Mouse (Mus musculus) G1E (cell line): ENCODE results near the gene Dock8. TPM values are rescaled to one million over a fixed set of nuclear protein-coding genes. Genes with fewer than 3 reads are reported as not detected.

Source experiments
- ATAC-seq: 2 replicates; pipeline ENCODE4 v1.8.0; 2016; ENCODE audit warnings: mild to moderate bottlenecking; ENCODE audit not compliant: insufficient number of reproducible peaks, poor library complexity, low FRiP score, severe bottlenecking; ENCODE audit errors: extremely low read depth
- DNase-seq: peaks from one replicate; pipeline ENCODE4 v3.0.0; 2012; ENCODE audit warnings: low spot score
- H3K27me3 ChIP-seq: 2 replicates; pipeline ENCODE4 v1.6.1; 2012; ENCODE audit warnings: mild to moderate bottlenecking, low read length, inconsistent platforms; ENCODE audit not compliant: insufficient read depth
- H3K36me3 ChIP-seq: replicated peaks from 2 replicates; pipeline ENCODE3; 2012; ENCODE audit warnings: mild to moderate bottlenecking, inconsistent platforms
- H3K4me1 ChIP-seq: 2 replicates; pipeline ENCODE4 v1.6.1; 2012; ENCODE audit warnings: low read depth, low read length, inconsistent platforms, mixed read lengths; ENCODE audit not compliant: insufficient read depth
- H3K4me3 ChIP-seq: 2 replicates; pipeline ENCODE4 v1.5.1; 2012; ENCODE audit warnings: low read depth, mild to moderate bottlenecking, inconsistent platforms, low read length, moderate library complexity, mixed read lengths
- H3K9me3 ChIP-seq: replicated peaks from 2 replicates; pipeline ENCODE4 v1.6.1; 2012; ENCODE audit warnings: inconsistent platforms
- CTCF ChIP-seq: IDR thresholded peaks from 2 replicates; pipeline ENCODE4 v1.5.1; 2012; ENCODE audit warnings: low read depth, low read length, inconsistent platforms, mixed read lengths
- GATA1 ChIP-seq: IDR thresholded peaks from 2 replicates; pipeline ENCODE4 v1.6.1; 2012; ENCODE audit warnings: borderline replicate concordance, low read length, inconsistent platforms, mixed read lengths
- GATA2 ChIP-seq: IDR thresholded peaks from 2 replicates; pipeline ENCODE4 v1.6.1; 2012; ENCODE audit warnings: low read depth, low read length, inconsistent platforms, borderline replicate concordance
- POLR2AphosphoS5 ChIP-seq: IDR thresholded peaks from 2 replicates; pipeline ENCODE4 v1.6.1; 2012; ENCODE audit warnings: low read depth, low read length, inconsistent platforms; ENCODE audit not compliant: insufficient replicate concordance
- TAL1 ChIP-seq: conservative IDR thresholded peaks from 2 replicates; pipeline ENCODE4 v1.6.1; 2012; ENCODE audit warnings: low read depth, low read length, inconsistent platforms, mixed read lengths
- polyA plus RNA-seq: library from polyadenylated mRNA; stranded (reverse); fragments of >175 nt; gene quantifications from 2 replicates; pipeline ENCODE4 v1.2.3, GENCODE M21; 2012
- total RNA-seq, 2 experiments: library from RNA; stranded (forward) in 1 of 2; stranded (reverse) in 1 of 2; fragments of 200-1000 nt in 1 of 2; fragments of >200 nt in 1 of 2; fragmentation: Nextera tagmentation in 1 of 2; gene quantifications; 2 replicates each; pipeline ENCODE4 v1.2.3; 2014 to 2017

The Dock8 gene
- total RNA-seq (2014; fragmentation: Nextera tagmentation) (not detected in 2 replicates), total RNA-seq (2017) (0.16 and 0.17 TPM in 2 replicates), polyA plus RNA-seq (0.01 TPM in 2 replicates)

DNA sequence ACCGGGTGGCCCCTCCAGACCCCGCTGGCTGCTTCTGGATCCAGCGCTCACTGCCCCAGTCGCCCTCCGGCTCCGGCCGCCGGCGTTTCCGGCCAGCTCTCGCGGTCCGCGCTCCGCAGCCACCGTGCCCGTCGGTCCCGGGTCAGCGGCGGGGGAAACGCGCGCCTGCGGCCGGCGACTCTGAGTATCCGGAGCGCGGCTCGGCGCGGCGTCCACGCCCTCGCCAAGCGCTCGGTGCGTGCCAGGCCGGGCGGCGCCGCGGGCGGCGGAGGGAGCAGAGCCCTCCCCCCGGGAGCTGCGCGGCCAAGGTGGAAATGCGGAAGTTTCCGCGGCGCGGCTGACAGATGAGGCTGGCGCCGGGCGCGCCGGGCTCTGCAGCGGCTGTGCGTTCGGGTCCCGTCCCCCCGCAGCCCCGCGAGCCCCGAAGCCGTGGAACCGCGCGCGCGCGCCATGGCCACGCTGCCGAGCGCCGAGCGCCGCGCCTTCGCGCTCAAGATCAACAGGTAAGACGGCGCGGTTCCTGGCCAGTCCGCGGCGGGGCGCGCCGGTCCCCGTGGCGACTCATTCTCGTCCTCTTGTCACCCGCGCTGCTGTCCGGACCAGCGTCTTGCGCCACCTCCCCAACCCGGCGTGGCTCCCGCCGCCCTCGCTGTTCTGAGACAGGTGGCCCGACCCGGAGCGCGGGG is at the start of gene Dock8:
Gene Dock8 (plus strand): TSS at position 334 of the 686 bp plus-strand sequence.
- ATAC-seq (no peak), DNase-seq (no peak)
- Histone ChIP-seq H3K9me3 (peaks cover 10% of the 10 kb centered on the region), H3K4me1 (no peaks in the 10 kb centered on the region), H3K4me3 (no peak within 1 kb of the TSS; the same call in 1 of the 2 replicates), H3K36me3 (no peaks in the 10 kb centered on the region), H3K27me3 (no peaks in the 10 kb centered on the region)
- TF ChIP-seq POLR2AphosphoS5 (no peak), TAL1 (no peak), CTCF (no peak), GATA1 (no peak), GATA2 (no peak)

DNA sequence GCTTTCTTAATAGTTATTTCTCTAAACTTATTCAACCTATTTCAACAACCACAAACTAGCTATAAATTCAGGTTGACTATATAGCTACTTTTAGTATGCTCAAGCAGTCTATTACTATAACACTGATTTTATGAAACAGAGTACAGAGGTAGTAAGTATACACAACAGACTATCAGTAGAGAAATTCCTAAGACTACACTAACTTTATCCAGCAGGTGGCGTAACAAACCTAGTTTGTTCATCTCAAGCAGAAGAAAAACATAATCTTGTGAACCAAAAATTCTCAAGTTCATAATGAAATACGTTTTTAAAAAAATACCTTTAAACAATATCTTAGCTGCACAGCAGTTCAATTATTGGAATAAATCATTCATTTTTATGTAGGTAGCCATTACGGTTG is 40.8 kb upstream of the Dock8 start:
- no peak for ATAC-seq
- peaks cover 20% of the 10 kb centered on the region for H3K36me3 ChIP-seq
- no peak overlapping the region for H3K4me3 ChIP-seq
- no peaks in the 10 kb centered on the region for H3K27me3 ChIP-seq
- no peak for DNase-seq
- no peaks in the 10 kb centered on the region for H3K9me3 ChIP-seq
- H3K4me1 ChIP-seq, result peaks cover 12% of the 10 kb centered on the region
- TF ChIP-seq CTCF (no peak), GATA2 (no peak), TAL1 (no peak), GATA1 (no peak)

DNA sequence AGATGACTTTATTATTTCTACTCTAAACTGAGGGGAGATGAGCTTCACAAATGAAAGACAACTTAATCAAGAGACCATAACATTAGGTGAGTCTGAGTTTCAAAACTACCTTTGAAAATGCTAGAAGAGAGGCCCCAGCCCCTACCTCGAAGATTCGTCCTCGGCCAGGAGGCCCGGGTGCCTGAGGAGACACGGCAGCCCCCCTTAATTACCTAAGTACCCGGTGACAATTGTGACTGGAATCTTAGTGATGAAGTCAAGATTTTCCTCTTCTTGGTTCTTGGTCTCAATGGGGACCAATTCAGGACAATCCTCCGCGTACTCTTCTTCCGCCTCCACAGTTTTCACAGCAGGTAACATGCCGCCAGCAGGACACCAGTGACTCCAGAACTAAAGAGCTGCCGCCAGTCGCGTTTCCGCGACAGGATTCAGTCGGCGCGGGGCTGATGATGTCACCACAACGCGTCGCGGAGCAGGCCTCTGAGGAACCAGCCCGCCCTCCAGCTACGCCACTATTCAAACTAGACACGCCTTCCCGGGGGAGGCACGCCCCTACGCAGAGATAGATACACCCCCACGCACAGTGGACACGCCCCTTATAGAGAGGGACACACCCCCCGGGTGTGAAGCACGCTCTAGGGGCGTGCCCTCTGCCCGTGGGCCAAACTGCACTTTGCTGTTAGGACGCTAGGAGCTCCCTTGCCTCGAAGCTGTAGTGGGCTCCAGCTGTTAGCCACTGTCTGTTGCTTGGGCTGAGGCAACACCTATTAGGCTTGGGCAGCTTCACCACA is 38.0 kb upstream of the Dock8 start, which contains the start of gene Cbwd1:
Gene Cbwd1 (minus strand): TSS at position 439 of the 791 bp plus-strand sequence.
- Histone ChIP-seq H3K4me1 (peaks cover 12% of the 10 kb centered on the region), H3K36me3 (peaks cover 3% of the 10 kb centered on the region), H3K27me3 (no peaks in the 10 kb centered on the region), H3K4me3 (peak within 1 kb of the TSS; percentile 77), H3K9me3 (no peaks in the 10 kb centered on the region)
- no peak for TF ChIP-seq GATA1
- TF ChIP-seq GATA2, result no peak
- TF ChIP-seq POLR2AphosphoS5, result no peak
- peak; percentile 89 for TF ChIP-seq CTCF
- ATAC-seq (peak; percentile 99), DNase-seq (peak; percentile 61)

DNA sequence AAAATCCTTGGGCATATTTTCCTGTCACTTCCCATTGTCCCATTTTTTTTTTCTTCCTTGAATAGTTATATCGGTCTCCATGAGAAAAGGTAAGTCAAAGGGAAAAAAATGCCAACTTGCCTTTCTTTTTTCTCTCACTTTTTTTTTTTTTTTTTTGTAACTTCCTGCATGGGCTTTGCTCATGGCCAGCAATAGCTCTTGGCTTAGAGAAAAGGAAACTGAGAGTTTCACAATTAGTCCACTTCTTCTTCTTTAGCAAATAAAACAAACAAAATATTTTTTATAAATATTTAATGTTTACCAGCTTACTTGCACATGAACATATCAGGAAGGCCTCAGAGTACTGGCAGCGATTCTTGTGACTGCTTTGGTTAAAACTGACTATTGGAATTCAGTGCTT is 33.1 kb upstream of the Dock8 start:
- Histone ChIP-seq H3K9me3 (no peaks in the 10 kb centered on the region), H3K27me3 (no peaks in the 10 kb centered on the region), H3K36me3 (no peaks in the 10 kb centered on the region), H3K4me1 (no peaks in the 10 kb centered on the region), H3K4me3 (no peak overlapping the region)
- no peak for TF ChIP-seq CTCF
- TF ChIP-seq GATA1, result no peak
- no peak for TF ChIP-seq GATA2
- TF ChIP-seq POLR2AphosphoS5, result no peak
- TF ChIP-seq TAL1, result no peak
- DNase-seq (no peak), ATAC-seq (no peak)

DNA sequence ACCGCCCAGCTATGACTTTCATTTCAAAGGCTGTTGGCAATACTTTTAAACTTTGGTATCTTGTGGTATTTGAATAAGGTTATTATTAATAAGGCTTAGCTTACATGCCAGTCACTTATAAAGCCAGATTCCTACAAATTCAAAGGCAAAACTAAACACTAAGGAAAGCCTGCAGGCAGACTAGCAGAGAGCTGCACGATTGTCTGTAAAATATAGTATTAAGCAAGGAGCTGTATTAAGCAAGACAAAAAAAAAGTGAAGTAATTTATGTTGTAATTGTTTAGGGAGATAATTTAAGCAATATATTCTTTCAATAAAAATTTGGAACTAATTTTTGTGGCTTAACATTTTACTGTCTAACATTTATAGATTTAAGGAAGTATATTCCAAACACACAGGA is 32.4 kb upstream of the Dock8 start:
- Histone ChIP-seq H3K4me1 (no peaks in the 10 kb centered on the region), H3K36me3 (no peaks in the 10 kb centered on the region), H3K27me3 (no peaks in the 10 kb centered on the region), H3K9me3 (no peaks in the 10 kb centered on the region), H3K4me3 (no peak overlapping the region)
- DNase-seq (no peak), ATAC-seq (no peak)
- TF ChIP-seq GATA1 (no peak), TAL1 (no peak), POLR2AphosphoS5 (no peak), CTCF (no peak)

DNA sequence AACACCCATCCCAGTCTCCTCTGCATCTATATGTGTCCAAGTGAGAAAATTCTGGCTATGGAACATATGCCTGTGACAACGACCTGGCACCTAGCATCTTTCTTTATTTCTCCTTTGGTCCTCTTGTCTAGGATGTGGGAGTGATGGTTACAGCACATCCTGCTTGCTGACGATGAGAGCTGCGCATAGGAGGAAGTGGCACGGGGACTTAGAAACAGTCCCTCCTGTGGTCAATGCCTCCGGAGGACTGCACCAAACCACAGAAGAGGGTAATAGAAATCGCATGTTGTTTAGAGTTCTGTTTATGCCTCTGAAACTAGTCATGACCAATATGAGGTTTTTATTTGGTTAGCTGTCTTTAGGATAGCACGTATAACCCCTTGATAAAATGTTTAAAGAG is 28.0 kb upstream of the Dock8 start:
- H3K9me3 ChIP-seq, result no peaks in the 10 kb centered on the region
- H3K27me3 ChIP-seq, result no peaks in the 10 kb centered on the region
- no peak overlapping the region for H3K4me3 ChIP-seq
- no peak for ATAC-seq
- no peak for TF ChIP-seq TAL1
- no peaks in the 10 kb centered on the region for H3K4me1 ChIP-seq
- H3K36me3 ChIP-seq, result no peaks in the 10 kb centered on the region
- DNase-seq, result no peak
